Mouse (Mus musculus) kidney, adult 2 months (tissue): ENCODE data around the gene Il10rb.

Source experiments
- CTCF ChIP-seq: fragments of 200-500 bp; conservative IDR thresholded peaks from 2 replicates; pipeline ENCODE4 v1.5.1; 2011; ENCODE audit warnings: low read depth, mild to moderate bottlenecking, control low read depth, low read length, moderate library complexity, mixed read lengths; ENCODE audit not compliant: insufficient read depth, insufficient read length
- POLR2A ChIP-seq: fragments of 200-500 bp; IDR thresholded peaks from one replicate; pipeline ENCODE4 v1.6.1; 2011; ENCODE audit warnings: low read depth, low read length, control low read depth

DNA sequence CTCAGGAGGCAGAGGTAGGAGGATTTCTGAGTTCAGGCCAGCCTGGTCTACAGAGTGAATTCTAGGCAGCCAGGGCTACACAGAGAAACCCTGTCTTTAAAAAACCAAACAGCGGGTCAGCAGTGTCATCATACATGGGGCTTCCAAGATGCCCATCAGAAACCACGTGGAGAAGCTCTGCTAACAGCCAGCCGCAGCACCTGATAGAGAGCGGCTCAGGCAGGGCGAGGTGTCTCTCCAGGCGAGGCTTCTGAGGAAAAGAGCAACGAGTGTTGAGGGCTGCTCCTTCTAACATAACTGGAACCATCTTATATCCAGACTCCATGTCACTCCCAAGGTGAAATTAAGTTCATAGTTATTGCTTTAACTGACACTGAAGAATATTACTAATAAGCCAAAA, 42.9 kb downstream of the Il10rb start:
- TF ChIP-seq POLR2A (no peak), CTCF (no peak)
